Mouse (Mus musculus) midbrain, embryonic 11.5 days (tissue): ENCODE data around the gene Tgds. TPM values are rescaled to one million over a fixed set of nuclear protein-coding genes. Genes with fewer than 3 reads are reported as not detected.
A peak's percentile ranks its signal among the peaks of the same experiment; 100 is the strongest.

ENCODE experiments used
- ATAC-seq: fragments of 200-750 bp; cut with Nextera tagmentation; 2 replicates; pipeline ENCODE4 v1.8.0; 2017; ENCODE audit warnings: moderate TSS enrichment, moderate library complexity; ENCODE audit not compliant: low FRiP score
- DNase-seq: peaks from one replicate; pipeline ENCODE4 v3.0.0; 2015; ENCODE audit warnings: low spot score; ENCODE audit errors: missing footprints
- H3K27ac ChIP-seq: fragments of 300-500 bp; sonication (generic); 2 replicates; pipeline ENCODE4 v1.5.1; 2014; ENCODE audit warnings: low read depth, low read length
- H3K27me3 ChIP-seq: fragments of 300-500 bp; sonication (generic); 2 replicates; pipeline ENCODE4 v1.6.1; 2014; ENCODE audit warnings: mild to moderate bottlenecking, low read length, moderate library complexity, mixed read lengths; ENCODE audit not compliant: control insufficient read depth, insufficient read depth
- H3K36me3 ChIP-seq: fragments of 300-500 bp; sonication (generic); 2 replicates; pipeline ENCODE4 v1.6.1; 2014; ENCODE audit warnings: mild to moderate bottlenecking, low read length, moderate library complexity, mixed read lengths; ENCODE audit not compliant: control insufficient read depth, insufficient read depth
- H3K4me1 ChIP-seq: fragments of 300-500 bp; sonication (generic); 2 replicates; pipeline ENCODE4 v1.6.1; 2014; ENCODE audit warnings: low read length; ENCODE audit not compliant: control insufficient read depth, insufficient read depth
- H3K4me2 ChIP-seq: fragments of 300-500 bp; sonication (generic); 2 replicates; pipeline ENCODE4 v1.6.1; 2014; ENCODE audit warnings: mild to moderate bottlenecking, moderate library complexity
- H3K4me3 ChIP-seq: fragments of 300-500 bp; sonication (generic); 2 replicates; pipeline ENCODE4 v1.5.1; 2014; ENCODE audit warnings: low read depth, low read length
- H3K9ac ChIP-seq: fragments of 300-500 bp; sonication (generic); 2 replicates; pipeline ENCODE4 v1.6.1; 2014; ENCODE audit warnings: low read length
- H3K9me3 ChIP-seq: fragments of 300-500 bp; sonication (generic); 2 replicates; pipeline ENCODE4 v1.6.1; 2016; ENCODE audit warnings: low read length; ENCODE audit not compliant: control insufficient read depth
- WGBS: fragments of 180-500 bp; shearing (Covaris S2); extraction: QIAGEN DNeasy Blood & Tissue Kit; methylation state at CpG from one replicate; pipeline ENCODE4 v1.1.7; 2014; 5-methylcytosine and 5-hydroxymethylcytosine counted together
- polyA plus RNA-seq: library from polyadenylated mRNA; unstranded; fragments of >200 nt; fragmentation: Nextera tagmentation; extraction: Ambion mirVana; gene quantifications from 2 replicates; pipeline ENCODE4 v1.2.1, GENCODE M21; 2014

Tgds gene
- polyA plus RNA-seq, 1 experiment from 2014 or later, result 28.7 TPM

GRCm38 (mm10) chr14:118083851-118084250 lies 48.7 kb downstream of the Tgds start:
- no peak for ATAC-seq
- Histone ChIP-seq H3K36me3 (no peaks in the 10 kb centered on the region), H3K4me2 (no peak overlapping the region), H3K27me3 (no peaks in the 10 kb centered on the region), H3K4me3 (no peak overlapping the region), H3K27ac (no peak overlapping the region), H3K9me3 (no peaks in the 10 kb centered on the region), H3K9ac (no peak overlapping the region), H3K4me1 (no peaks in the 10 kb centered on the region; the same call in 1 of the 2 replicates)
- no peak for DNase-seq
- 78% methylated on average over 6 of the region's 6 CpGs for WGBS

GRCm38 (mm10) chr14:118080606-118081005 lies 51.9 kb downstream of the Tgds start:
- no peak overlapping the region for H3K4me3 ChIP-seq
- no peak overlapping the region for H3K27ac ChIP-seq
- H3K4me1 ChIP-seq, result no peaks in the 10 kb centered on the region
- H3K27me3 ChIP-seq, result no peaks in the 10 kb centered on the region
- H3K4me2 ChIP-seq, result no peak overlapping the region
- DNase-seq (no peak), ATAC-seq (no peak)
- H3K9me3 ChIP-seq, result no peaks in the 10 kb centered on the region
- H3K36me3 ChIP-seq, result no peaks in the 10 kb centered on the region
- WGBS, result 73% methylated on average over 11 of the region's 11 CpGs
- no peak overlapping the region for H3K9ac ChIP-seq

GRCm38 (mm10) chr14:118070100-118070499 lies 62.5 kb downstream of the Tgds start:
- ATAC-seq (no peak), DNase-seq (peak; percentile 31)
- no peaks in the 10 kb centered on the region for H3K9me3 ChIP-seq
- no peaks in the 10 kb centered on the region for H3K27me3 ChIP-seq
- no peak overlapping the region for H3K4me2 ChIP-seq
- no peaks in the 10 kb centered on the region for H3K36me3 ChIP-seq
- no peaks in the 10 kb centered on the region for H3K4me1 ChIP-seq
- no peak overlapping the region for H3K27ac ChIP-seq
- H3K9ac ChIP-seq, result no peak overlapping the region
- H3K4me3 ChIP-seq, result no peak overlapping the region
- 84% methylated on average over 12 of the region's 12 CpGs for WGBS

DNA sequence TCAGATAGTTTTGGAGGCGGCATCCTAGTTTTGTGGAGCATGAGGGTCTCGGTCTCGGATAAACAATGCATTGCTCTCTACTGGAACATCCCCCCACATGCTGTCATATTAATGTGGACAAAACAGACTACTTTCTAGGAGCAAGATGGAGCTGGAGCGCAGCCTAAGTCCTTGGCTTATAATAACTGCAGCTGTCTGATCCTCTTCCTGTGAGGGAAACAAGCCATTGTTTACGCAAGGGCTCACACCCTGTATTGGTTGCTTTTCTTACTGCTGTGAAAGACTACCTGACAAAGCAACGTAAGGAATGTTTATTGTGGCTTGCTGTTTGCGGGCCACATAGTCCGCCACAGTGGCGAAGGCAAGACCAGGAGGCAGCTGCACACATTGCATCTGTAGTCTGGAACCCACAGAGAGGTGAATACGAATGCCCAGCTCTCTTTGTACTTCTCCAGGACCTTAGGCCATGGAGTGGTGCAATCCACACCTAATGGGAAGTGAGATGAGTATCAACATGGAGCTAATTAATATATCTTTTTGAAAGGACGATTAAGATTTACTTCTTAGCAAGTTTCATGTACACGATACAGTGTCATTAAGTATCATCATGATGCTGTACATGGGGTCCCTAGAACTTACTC lies 63.0 kb downstream of the Tgds start:
- no peaks in the 10 kb centered on the region for H3K27me3 ChIP-seq
- DNase-seq, result no peak
- H3K36me3 ChIP-seq, result no peaks in the 10 kb centered on the region
- no peak overlapping the region for H3K9ac ChIP-seq
- H3K9me3 ChIP-seq, result no peaks in the 10 kb centered on the region
- H3K27ac ChIP-seq, result no peak overlapping the region
- no peak for ATAC-seq
- WGBS, result 86% methylated on average over 12 of the region's 12 CpGs
- no peak overlapping the region for H3K4me2 ChIP-seq
- H3K4me3 ChIP-seq, result no peak overlapping the region
- H3K4me1 ChIP-seq, result no peaks in the 10 kb centered on the region

Other genes starting within 250 kb of the Tgds start
- 2.1 and 2.5 TPM in 2 replicates for gene Dct, start 80.5 kb downstream of the Tgds start, polyA plus RNA-seq
- gene Gpr180, start 4.4 kb upstream of the Tgds start, polyA plus RNA-seq, result 29.5 and 32.3 TPM in 2 replicates
- 20.4 and 24.5 TPM in 2 replicates for gene Sox21, start 104.3 kb upstream of the Tgds start, polyA plus RNA-seq
- not detected in 2 replicates for gene Gm9376, start 134.2 kb upstream of the Tgds start, polyA plus RNA-seq